7 mouse cellular contexts compared by ENCODE assay signal in the genomic region with DNA sequence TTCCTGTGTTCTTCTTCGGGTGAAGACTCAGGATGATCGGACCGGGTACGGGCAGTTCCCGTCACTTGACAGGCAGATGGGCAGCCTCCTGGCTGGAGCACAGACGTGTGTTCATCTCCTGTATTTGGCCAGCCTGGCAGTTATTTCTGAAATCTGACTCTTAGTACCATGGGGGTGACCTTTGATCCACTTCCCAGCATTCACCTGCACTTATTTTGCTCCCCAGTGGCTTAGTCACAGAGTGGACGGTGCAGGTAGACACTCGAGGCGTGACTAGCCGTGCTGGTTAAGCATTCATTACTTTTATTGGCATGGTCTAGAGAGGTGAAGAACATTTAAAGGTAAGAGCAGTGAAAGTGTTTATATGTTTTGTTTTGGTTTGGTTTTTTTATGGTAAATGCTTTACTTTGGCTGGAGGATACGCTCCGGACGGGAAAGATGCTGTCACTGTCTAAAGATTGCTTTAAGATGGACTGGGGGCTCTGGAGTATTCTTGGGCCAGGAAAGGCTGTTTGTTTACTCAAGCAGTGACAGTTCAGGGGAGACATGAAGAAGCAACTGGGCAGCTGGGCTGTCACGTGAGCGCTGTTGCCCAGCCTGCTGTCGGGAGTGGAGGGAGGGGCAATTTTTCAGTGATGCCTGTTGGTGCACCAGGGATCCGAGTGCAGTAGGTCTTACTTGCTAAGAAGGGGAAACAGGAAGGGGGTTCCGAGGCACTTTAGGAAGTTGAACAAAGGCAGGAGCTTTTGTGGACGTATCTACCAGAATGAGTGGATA. TPM values are rescaled to one million over a fixed set of nuclear protein-coding genes. Genes with fewer than 3 reads are reported as not detected.
DNase-seq lines count a peak whose midpoint lies in the region; ATAC-seq and TF ChIP-seq lines count a peak whose summit lies in the region.
"Not testable (repeated sequence)": the region's sequence is repeated elsewhere in the genome, so short reads cannot be mapped to it uniquely, and the experiment has no call there.

No protein-coding gene starts in this region.

- TF ChIP-seq EP300 in heart, adult 2 months (IDR thresholded peaks at IDR 0.05; ENCODE audit: insufficient read depth, low read depth, low read length): not testable (repeated sequence)

- 30% methylated on average over 9 of the region's 19 CpGs for WGBS in heart, adult 2 months
- WGBS in liver, embryonic 16.5 days (ENCODE audit: insufficient replicate concordance): 31% methylated on average over 9 of the region's 19 CpGs
- 33% methylated on average over 9 of the region's 19 CpGs for WGBS in stomach, embryonic 16.5 days

- H3K4me2 ChIP-seq in liver, embryonic 16.5 days (ENCODE audit: low read depth, low read length); stomach, embryonic 16.5 days (ENCODE audit: low read depth, low read length): not testable (repeated sequence)

- H3K27me3 ChIP-seq in heart, adult 2 months (ENCODE audit: control insufficient read depth, insufficient read depth, low read length); liver, embryonic 16.5 days (ENCODE audit: control insufficient read depth, insufficient read depth, low read depth, low read length); stomach, embryonic 16.5 days (ENCODE audit: control insufficient read depth, insufficient read depth, low read length): not testable (repeated sequence)

- H3K27ac ChIP-seq in heart, adult 2 months: peak overlapping the region; percentile 66
- not testable (repeated sequence) for H3K27ac ChIP-seq in liver, embryonic 16.5 days (ENCODE audit: low read length); stomach, embryonic 16.5 days (ENCODE audit: low read length)

- TF ChIP-seq CTCF in heart, adult 2 months (IDR thresholded peaks at IDR 0.05): not testable (repeated sequence)

- intact Hi-C loops in heart, adult 2 months (cut with DNase I): not testable (repeated sequence)

- not testable (repeated sequence) for TF ChIP-seq POLR2A in heart, adult 2 months (IDR thresholded peaks at IDR 0.05; ENCODE audit: insufficient read depth, low read depth, low read length)

- 0 out of 2 replicates have a peak overlapping the region, but pooled peaks have one; percentile 2 for H3K4me3 ChIP-seq in heart, adult 2 months
- not testable (repeated sequence) for H3K4me3 ChIP-seq in liver, embryonic 16.5 days (ENCODE audit: low read depth, low read length); stomach, embryonic 16.5 days (replicated peaks; ENCODE audit: low read length)

- ATAC-seq in erythroid progenitor cell, adult 5-6 weeks (replicated peaks; ENCODE audit: low FRiP score, poor library complexity, severe bottlenecking): peak; percentile 16
- peak; percentile 52 for ATAC-seq in liver, embryonic 16.5 days (ENCODE audit: low read depth)
- 0 out of 2 replicates have a peak, but pooled peaks have one; percentile 27 for ATAC-seq in stomach, embryonic 16.5 days (ENCODE audit: insufficient read depth, low FRiP score)

- not testable (repeated sequence) for H3K4me1 ChIP-seq in heart, adult 2 months (ENCODE audit: control insufficient read depth, insufficient read depth, low read length); liver, embryonic 16.5 days (ENCODE audit: control insufficient read depth, low read depth, low read length); stomach, embryonic 16.5 days (ENCODE audit: control insufficient read depth, insufficient read depth, low read length)

- not testable (repeated sequence) for H3K79me2 ChIP-seq in heart, adult 2 months (replicated peaks; ENCODE audit: control insufficient read depth, insufficient read depth, low read length)

- H3K36me3 ChIP-seq in heart, adult 2 months (ENCODE audit: control insufficient read depth, insufficient read depth, low read length); liver, embryonic 16.5 days (ENCODE audit: control insufficient read depth, insufficient read depth); stomach, embryonic 16.5 days (ENCODE audit: control insufficient read depth, insufficient read depth, low read length): not testable (repeated sequence)

- H3K9me3 ChIP-seq in liver, embryonic 16.5 days (replicated peaks; ENCODE audit: control insufficient read depth, low read length); stomach, embryonic 16.5 days (replicated peaks; ENCODE audit: control insufficient read depth, low read length): not testable (repeated sequence)

- H3K9ac ChIP-seq in heart, adult 2 months (ENCODE audit: low read depth, low read length): 0 out of 2 replicates have a peak overlapping the region, but pooled peaks have one; percentile 1
- not testable (repeated sequence) for H3K9ac ChIP-seq in liver, embryonic 16.5 days (ENCODE audit: low read depth, low read length); stomach, embryonic 16.5 days (ENCODE audit: low read length)

- peak in 1 of 2 experiments; percentile 45 for DNase-seq in heart, adult 2 months
- DNase-seq in kidney, adult 11 months: peak; percentile 78
- peak; percentile 68 for DNase-seq in kidney, postnatal 14 days
- peak; percentile 26 for DNase-seq in mesoderm, embryonic 11.5 days (ENCODE audit: low read depth, low spot score)

RNA-seq across cellular contexts. Expression of gene Tacc2, which starts 19.0 kb away (rescaled TPM):
- total RNA-seq in erythroid progenitor cell, adult 5-6 weeks (2015; ENCODE audit: low replicate concordance): 0.72 and 5.0 TPM in 2 replicates
- total RNA-seq in erythroid progenitor cell, adult 5-6 weeks (2017; ENCODE audit: low replicate concordance): 0.30 and 0.77 TPM in 2 replicates
- 100 to 1,000 TPM; 339 to 480 TPM for total RNA-seq in heart, adult 2 months (2021)
- 117 and 163 TPM in 2 replicates for polyA plus RNA-seq in heart, adult 2 months (2012; rRNA removed)
- 2.2 and 3.3 TPM in 2 replicates for polyA plus RNA-seq in liver, embryonic 16.5 days (2015; fragmentation: Nextera tagmentation; extraction: Ambion mirVana)
- polyA plus RNA-seq in stomach, embryonic 16.5 days (2015; fragmentation: Nextera tagmentation; extraction: Ambion mirVana): 23.9 and 24.7 TPM in 2 replicates

RNA-seq across cellular contexts. Expression of gene Nsmce4a, which starts 23.3 kb away (rescaled TPM):
- 119 and 159 TPM in 2 replicates for total RNA-seq in erythroid progenitor cell, adult 5-6 weeks (2015; ENCODE audit: low replicate concordance)
- total RNA-seq in erythroid progenitor cell, adult 5-6 weeks (2017; ENCODE audit: low replicate concordance): 110 and 118 TPM in 2 replicates
- 10 to 100 TPM; 38.6 to 46.0 TPM for total RNA-seq in heart, adult 2 months (2021)
- polyA plus RNA-seq in heart, adult 2 months (2012; rRNA removed): 20.0 and 32.3 TPM in 2 replicates
- 71.7 and 77.4 TPM in 2 replicates for polyA plus RNA-seq in liver, embryonic 16.5 days (2015; fragmentation: Nextera tagmentation; extraction: Ambion mirVana)
- 92.7 and 103 TPM in 2 replicates for polyA plus RNA-seq in stomach, embryonic 16.5 days (2015; fragmentation: Nextera tagmentation; extraction: Ambion mirVana)
